Mouse (Mus musculus) 416B (cell line): ENCODE data around the gene Hspbap1.
A peak's percentile ranks its signal among the peaks of the same experiment; 100 is the strongest.

Experiments used
- DNase-seq: peaks from one replicate; pipeline ENCODE4 v3.0.0; 2011; ENCODE audit warnings: low read depth

The Hspbap1 gene

GRCm38 (mm10) chr16:35871898-35872297 lies 101.7 kb downstream of the Hspbap1 start:
- DNase-seq = no peak

- no peak for DNase-seq
Measured at GRCm38 (mm10) chr16:35872410-35873006, 102.3 kb downstream of the Hspbap1 start.

- DNase-seq = peak; percentile 74
Measured at GRCm38 (mm10) chr16:35874416-35874815, 104.2 kb downstream of the Hspbap1 start.
